Mouse (Mus musculus) kidney, adult 2 months (tissue): ENCODE results near the gene Acsl6. TPM values are rescaled to one million over a fixed set of nuclear protein-coding genes. Genes with fewer than 3 reads are reported as not detected.

Source experiments
- DNase-seq: peaks from one replicate; pipeline ENCODE4 v3.0.0; 2021
- H3K27ac ChIP-seq: fragments of 200-500 bp; 2 replicates; pipeline ENCODE4 v1.5.1; 2012; ENCODE audit warnings: low read depth, low read length, control low read depth, inconsistent platforms; ENCODE audit not compliant: insufficient read depth
- H3K27me3 ChIP-seq: fragments of 200-500 bp; replicated peaks from 2 replicates; pipeline ENCODE4 v1.6.1; 2012; ENCODE audit warnings: mild to moderate bottlenecking, moderate library complexity, low read length, inconsistent platforms; ENCODE audit not compliant: control insufficient read depth, insufficient read depth
- H3K36me3 ChIP-seq: fragments of 200-500 bp; 2 replicates; pipeline ENCODE4 v1.6.1; 2012; ENCODE audit warnings: mild to moderate bottlenecking, moderate library complexity, low read length, inconsistent platforms; ENCODE audit not compliant: control insufficient read depth, insufficient read depth
- H3K4me1 ChIP-seq: fragments of 200-500 bp; 2 replicates; pipeline ENCODE4 v1.6.1; 2011; ENCODE audit warnings: low read length; ENCODE audit not compliant: control insufficient read depth, insufficient read depth
- H3K4me3 ChIP-seq: fragments of 200-500 bp; 2 replicates; pipeline ENCODE4 v1.5.1; 2011; ENCODE audit warnings: mild to moderate bottlenecking, low read depth, low read length, control low read depth; ENCODE audit not compliant: insufficient read depth
- CTCF ChIP-seq: fragments of 200-500 bp; conservative IDR thresholded peaks from 2 replicates; pipeline ENCODE4 v1.5.1; 2011; ENCODE audit warnings: low read depth, mild to moderate bottlenecking, control low read depth, low read length, moderate library complexity, mixed read lengths; ENCODE audit not compliant: insufficient read depth, insufficient read length
- POLR2A ChIP-seq: fragments of 200-500 bp; IDR thresholded peaks from one replicate; pipeline ENCODE4 v1.6.1; 2011; ENCODE audit warnings: low read depth, low read length, control low read depth
- WGBS: fragments of 180-500 bp; shearing (Covaris S2); methylation state at CpG from one replicate; pipeline ENCODE4 v1.1.7; 2018; 5-methylcytosine and 5-hydroxymethylcytosine counted together
- polyA plus RNA-seq: library from polyadenylated mRNA; depleted of rRNA; stranded (reverse); fragments of >200 nt; gene quantifications from 2 replicates; pipeline ENCODE4 v1.2.3, GENCODE M21; 2012

The Acsl6 gene
- polyA plus RNA-seq, 1 experiment = 0.19 TPM

GRCm38 (mm10) chr11:54321802-54322532 lies 18.4 kb downstream of the Acsl6 start:
- TF ChIP-seq CTCF (no peak), POLR2A (no peak)
- WGBS = 77% methylated on average over 5 of the region's 5 CpGs
- no peaks in the 10 kb centered on the region for H3K27me3 ChIP-seq
- no peaks in the 10 kb centered on the region for H3K36me3 ChIP-seq
- no peak for DNase-seq
- no peak overlapping the region for H3K4me3 ChIP-seq
- H3K4me1 ChIP-seq = no peaks in the 10 kb centered on the region
- no peak overlapping the region for H3K27ac ChIP-seq

GRCm38 (mm10) chr11:54331463-54332183 lies 28.0 kb downstream of the Acsl6 start:
- WGBS = 73% methylated on average over 10 of the region's 10 CpGs
- Histone ChIP-seq H3K27ac (no peak overlapping the region), H3K36me3 (no peaks in the 10 kb centered on the region), H3K27me3 (no peaks in the 10 kb centered on the region), H3K4me3 (no peak overlapping the region), H3K4me1 (no peaks in the 10 kb centered on the region)
- DNase-seq = no peak
- no peak for TF ChIP-seq CTCF
- no peak for TF ChIP-seq POLR2A

- WGBS = 29% methylated on average over 13 of the region's 13 CpGs
- Histone ChIP-seq H3K36me3 (no peaks in the 10 kb centered on the region), H3K4me3 (no peak overlapping the region), H3K27ac (no peak overlapping the region), H3K4me1 (no peaks in the 10 kb centered on the region), H3K27me3 (no peaks in the 10 kb centered on the region)
- no peak for DNase-seq
- TF ChIP-seq CTCF (no peak), POLR2A (no peak)
Measured at GRCm38 (mm10) chr11:54336165-54336707, 32.6 kb downstream of the Acsl6 start.

GRCm38 (mm10) chr11:54343703-54344102 lies 40.1 kb downstream of the Acsl6 start:
- Histone ChIP-seq H3K4me3 (no peak overlapping the region), H3K36me3 (no peaks in the 10 kb centered on the region), H3K27ac (no peak overlapping the region), H3K4me1 (no peaks in the 10 kb centered on the region), H3K27me3 (no peaks in the 10 kb centered on the region)
- DNase-seq = peak; percentile 9
- 38% methylated on average over 4 of the region's 4 CpGs for WGBS
- TF ChIP-seq POLR2A = no peak
- no peak for TF ChIP-seq CTCF

DNA sequence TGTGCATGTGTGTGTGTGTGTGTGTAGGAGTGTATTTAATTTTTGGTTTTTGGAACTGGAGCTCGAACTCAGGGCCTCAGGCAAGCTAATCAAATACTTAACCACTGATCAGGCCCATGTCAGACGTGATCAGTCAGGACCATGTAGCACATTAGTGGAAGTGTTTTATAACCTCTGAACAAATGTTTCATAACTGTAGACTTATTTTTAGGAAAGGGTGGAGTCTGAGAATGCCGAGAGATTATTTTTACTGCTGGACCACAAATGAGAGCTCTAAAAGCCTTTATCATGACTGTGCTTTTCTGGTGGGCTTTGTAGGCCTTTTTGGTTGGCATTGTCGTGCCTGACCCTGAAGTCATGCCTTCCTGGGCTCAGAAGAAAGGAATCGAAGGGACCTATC lies 48.1 kb downstream of the Acsl6 start:
- TF ChIP-seq POLR2A (no peak), CTCF (no peak)
- DNase-seq = no peak
- Histone ChIP-seq H3K4me3 (no peak overlapping the region), H3K27ac (no peak overlapping the region), H3K4me1 (no peaks in the 10 kb centered on the region), H3K36me3 (no peaks in the 10 kb centered on the region), H3K27me3 (no peaks in the 10 kb centered on the region)
- WGBS = 63% methylated on average over 5 of the region's 5 CpGs

- Histone ChIP-seq H3K27ac (no peak overlapping the region), H3K36me3 (no peaks in the 10 kb centered on the region), H3K27me3 (no peaks in the 10 kb centered on the region), H3K4me3 (no peak overlapping the region), H3K4me1 (no peaks in the 10 kb centered on the region)
- WGBS = 53% methylated on average over 8 of the region's 8 CpGs
- TF ChIP-seq CTCF (no peak), POLR2A (no peak)
- DNase-seq = no peak
Measured at GRCm38 (mm10) chr11:54353121-54353576, 49.6 kb downstream of the Acsl6 start.
